Mouse (Mus musculus) adrenal gland (tissue): ENCODE measurements around the gene Ptges2.
"Not testable (repeated sequence)": the region's sequence is repeated elsewhere in the genome, so short reads cannot be mapped to it uniquely, and the experiment has no call there.

ENCODE experiments used
- intact Hi-C: fragments of 180-260 bp; cut with DNase I; formaldehyde crosslinking; loops from one replicate; pipeline ENCODE4 v1.15.1; 2025
- long read RNA-seq, 2 experiments: library from polyadenylated mRNA; unstranded; transcript quantifications; one replicate each; pipeline ENCODE4 v2.0.0; 2020; ENCODE audit warnings: borderline replicate concordance in 1 of 2; ENCODE audit not compliant: insufficient replicate concordance in 1 of 2

Gene Ptges2
- long read RNA-seq, experiment 1, full-length matches to known transcripts, result 46 of 53 reads
- long read RNA-seq, experiment 1, partial matches to known transcripts, result 1 of 53 reads
- long read RNA-seq, experiment 1, other reads (novel, unspliced or antisense), result 6 of 53 reads
- long read RNA-seq, experiment 2, full-length matches to known transcripts, result 77 of 94 reads
- long read RNA-seq, experiment 2, partial matches to known transcripts, result 0 of 94 reads
- long read RNA-seq, experiment 2, other reads (novel, unspliced or antisense), result 17 of 94 reads

- intact Hi-C loops, result loop anchor here (5.0 kb wide), 1 partner anchor 43 kb away; the partner anchor contains the start of genes Ciz1 and Dnm1
Observed at GRCm38 (mm10) chr2:32395484-32395945, at the start of gene Ptges2. TSS of gene Ptges2 (plus strand) at chr2:32395896.

GRCm38 (mm10) chr2:32347019-32347418 lies 48.7 kb upstream of the Ptges2 start:
- intact Hi-C loops, result no loop called here

GRCm38 (mm10) chr2:32348311-32348710 lies 47.4 kb upstream of the Ptges2 start:
- intact Hi-C loops, result no loop called here

GRCm38 (mm10) chr2:32349625-32350255 lies 46.0 kb upstream of the Ptges2 start:
- intact Hi-C loops, result loop anchor here (5.0 kb wide), 1 partner anchor 48 kb away; the partner anchor contains the start of gene Ptges2

GRCm38 (mm10) chr2:32350471-32351051 lies 45.1 kb upstream of the Ptges2 start:
- intact Hi-C loops, result loop anchor here (5.0 kb wide), 1 partner anchor 47 kb away; the partner anchor contains the start of gene Ptges2

GRCm38 (mm10) chr2:32351471-32351961 lies 44.2 kb upstream of the Ptges2 start:
- intact Hi-C loops, result loop anchor here (5.0 kb wide), 1 partner anchor 46 kb away; the partner anchor contains the start of gene Ptges2

- intact Hi-C loops, result loop anchor here (5.0 kb wide), 1 partner anchor 45 kb away; the partner anchor contains the start of gene Ptges2
Observed at GRCm38 (mm10) chr2:32352151-32353006, 43.3 kb upstream of the Ptges2 start, which contains the start of gene Ciz1. TSS of gene Ciz1 (plus strand) at chr2:32352327.

- intact Hi-C loops, result loop anchor here (5.0 kb wide), 1 partner anchor 44 kb away; the partner anchor contains the start of gene Ptges2
Observed at GRCm38 (mm10) chr2:32353007-32353542, 42.6 kb upstream of the Ptges2 start, which contains the start of gene Dnm1. TSS of gene Dnm1 (minus strand) at chr2:32353338.

GRCm38 (mm10) chr2:32353836-32354235 lies 41.9 kb upstream of the Ptges2 start:
- intact Hi-C loops, result loop anchor here (5.0 kb wide), 1 partner anchor 43 kb away; the partner anchor contains the start of gene Ptges2

- intact Hi-C loops, result loop anchor here (5.0 kb wide), 1 partner anchor 43 kb away; the partner anchor contains the start of gene Ptges2
Observed at GRCm38 (mm10) chr2:32354336-32354895, 41.3 kb upstream of the Ptges2 start.

GRCm38 (mm10) chr2:32356216-32356615 lies 39.5 kb upstream of the Ptges2 start:
- intact Hi-C loops, result no loop called here

- intact Hi-C loops, result no loop called here
Observed at GRCm38 (mm10) chr2:32357710-32358109, 38.0 kb upstream of the Ptges2 start.

- intact Hi-C loops, result no loop called here
Observed at GRCm38 (mm10) chr2:32358381-32358780, 37.3 kb upstream of the Ptges2 start.

- intact Hi-C loops, result no loop called here
Observed at GRCm38 (mm10) chr2:32360741-32361140, 35.0 kb upstream of the Ptges2 start.

GRCm38 (mm10) chr2:32361437-32361836 lies 34.3 kb upstream of the Ptges2 start:
- intact Hi-C loops, result no loop called here

- intact Hi-C loops, result not testable (repeated sequence)
Observed at GRCm38 (mm10) chr2:32362274-32362673, 33.4 kb upstream of the Ptges2 start.

GRCm38 (mm10) chr2:32362817-32363340 lies 32.8 kb upstream of the Ptges2 start:
- intact Hi-C loops, result no loop called here

GRCm38 (mm10) chr2:32363376-32364106 lies 32.2 kb upstream of the Ptges2 start:
- intact Hi-C loops, result no loop called here

GRCm38 (mm10) chr2:32364121-32364520 lies 31.6 kb upstream of the Ptges2 start:
- intact Hi-C loops, result no loop called here
